Comparison of ENCODE assay signal across 8 mouse cellular contexts in the genomic region with DNA sequence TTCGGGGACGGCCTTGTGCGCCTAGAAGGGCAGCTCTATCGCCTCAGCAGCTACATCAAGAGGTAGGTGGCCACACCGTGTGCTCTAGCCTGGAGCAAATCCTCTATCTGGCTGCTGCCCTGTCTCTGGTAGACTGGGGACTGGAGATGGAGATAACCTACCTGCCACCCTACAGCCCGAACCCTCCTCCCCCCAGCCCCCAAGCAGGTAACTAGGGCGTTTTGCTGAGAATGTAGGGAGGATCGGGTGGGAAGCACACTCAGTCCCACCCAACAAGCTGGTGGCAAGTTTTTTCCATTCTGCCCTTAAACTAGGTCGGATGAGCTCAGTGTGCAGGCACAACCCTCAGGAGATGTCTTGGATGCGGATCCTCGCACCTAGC. TPM values are rescaled to one million over a fixed set of nuclear protein-coding genes. Genes with fewer than 3 reads are reported as not detected.
DNase-seq lines count a peak whose midpoint lies in the region; ATAC-seq lines count a peak whose summit lies in the region.

No protein-coding gene starts in this region.

- no peak overlapping the region for H3K27ac ChIP-seq in kidney, embryonic 15.5 days
- H3K27ac ChIP-seq in embryonic facial prominence, embryonic 12.5 days: no peak overlapping the region
- peak overlapping the region; percentile 77 for H3K27ac ChIP-seq in hindbrain, embryonic 13.5 days
- H3K27ac ChIP-seq in midbrain, embryonic 12.5 days (replicated peaks): no peak overlapping the region

- no peaks in the 10 kb centered on the region for H3K36me3 ChIP-seq in kidney, embryonic 15.5 days
- H3K36me3 ChIP-seq in embryonic facial prominence, embryonic 12.5 days: no peaks in the 10 kb centered on the region
- no peaks in the 10 kb centered on the region for H3K36me3 ChIP-seq in hindbrain, embryonic 13.5 days
- no peaks in the 10 kb centered on the region for H3K36me3 ChIP-seq in midbrain, embryonic 12.5 days

- 0 out of 2 replicates have a peak, but pooled peaks cover 3% of the 10 kb centered on the region for H3K9me3 ChIP-seq in kidney, embryonic 15.5 days (replicated peaks)
- no peaks in the 10 kb centered on the region for H3K9me3 ChIP-seq in embryonic facial prominence, embryonic 12.5 days
- no peaks in the 10 kb centered on the region for H3K9me3 ChIP-seq in hindbrain, embryonic 13.5 days
- H3K9me3 ChIP-seq in midbrain, embryonic 12.5 days: no peaks in the 10 kb centered on the region

- H3K4me1 ChIP-seq in kidney, embryonic 15.5 days: peaks cover 12% of the 10 kb centered on the region
- H3K4me1 ChIP-seq in embryonic facial prominence, embryonic 12.5 days: peaks cover 14% of the 10 kb centered on the region
- H3K4me1 ChIP-seq in hindbrain, embryonic 13.5 days (replicated peaks): peaks cover 17% of the 10 kb centered on the region
- peaks cover 13% of the 10 kb centered on the region for H3K4me1 ChIP-seq in midbrain, embryonic 12.5 days

- peaks cover 38% of the 10 kb centered on the region for H3K27me3 ChIP-seq in kidney, embryonic 15.5 days
- H3K27me3 ChIP-seq in embryonic facial prominence, embryonic 12.5 days: peaks cover 25% of the 10 kb centered on the region
- H3K27me3 ChIP-seq in hindbrain, embryonic 13.5 days: peaks cover 17% of the 10 kb centered on the region
- peaks cover 29% of the 10 kb centered on the region for H3K27me3 ChIP-seq in midbrain, embryonic 12.5 days

- DNase-seq in kidney, adult 8-10 months: no peak
- DNase-seq in thymus, postnatal 4 days: no peak
- DNase-seq in embryo, embryonic 11 days: no peak
- DNase-seq in T-cell, adult 2 months (ENCODE audit: low spot score): no peak

- no peak; the same call in 1 of the 2 replicates for ATAC-seq in kidney, embryonic 15.5 days (replicated peaks; ENCODE audit: low FRiP score)
- no peak for ATAC-seq in embryonic facial prominence, embryonic 12.5 days (ENCODE audit: insufficient number of reproducible peaks, insufficient read depth, low FRiP score, low TSS enrichment)
- ATAC-seq in hindbrain, embryonic 13.5 days (ENCODE audit: low FRiP score): peak; percentile 50
- ATAC-seq in midbrain, embryonic 12.5 days (ENCODE audit: low FRiP score, low read depth): no peak; the same call in 1 of the 2 replicates

- H3K4me2 ChIP-seq in kidney, embryonic 15.5 days: peak overlapping the region; percentile 68
- H3K4me2 ChIP-seq in embryonic facial prominence, embryonic 12.5 days (replicated peaks): peak overlapping the region; percentile 71
- peak overlapping the region; percentile 56 for H3K4me2 ChIP-seq in hindbrain, embryonic 13.5 days
- H3K4me2 ChIP-seq in midbrain, embryonic 12.5 days (replicated peaks): peak overlapping the region; percentile 52

- WGBS in kidney, embryonic 15.5 days: 36% methylated on average over 11 of the region's 11 CpGs
- WGBS in embryonic facial prominence, embryonic 12.5 days: 34% methylated on average over 11 of the region's 11 CpGs
- WGBS in hindbrain, embryonic 13.5 days: 33% methylated on average over 11 of the region's 11 CpGs
- WGBS in midbrain, embryonic 12.5 days: 37% methylated on average over 11 of the region's 11 CpGs

- H3K4me3 ChIP-seq in kidney, embryonic 15.5 days (replicated peaks): peak overlapping the region; percentile 35
- H3K4me3 ChIP-seq in embryonic facial prominence, embryonic 12.5 days: peak overlapping the region; percentile 36
- peak overlapping the region; percentile 31 for H3K4me3 ChIP-seq in hindbrain, embryonic 13.5 days
- H3K4me3 ChIP-seq in midbrain, embryonic 12.5 days: peak overlapping the region; percentile 31

- peak overlapping the region; percentile 19 for H3K9ac ChIP-seq in kidney, embryonic 15.5 days
- peak overlapping the region; percentile 48 for H3K9ac ChIP-seq in embryonic facial prominence, embryonic 12.5 days
- peak overlapping the region; percentile 67 for H3K9ac ChIP-seq in hindbrain, embryonic 13.5 days
- peak overlapping the region; percentile 37; the same call in 1 of the 2 replicates for H3K9ac ChIP-seq in midbrain, embryonic 12.5 days (replicated peaks)

RNA-seq across cellular contexts. Expression of a gene that starts 0.6 kb away (rescaled TPM):
- polyA plus RNA-seq in kidney, embryonic 15.5 days (2015; fragmentation: Nextera tagmentation; extraction: Ambion mirVana): 0.48 and 0.62 TPM in 2 replicates
- 0.89 and 1.3 TPM in 2 replicates for polyA plus RNA-seq in embryonic facial prominence, embryonic 12.5 days (2016; fragmentation: Nextera tagmentation; extraction: Ambion mirVana)
- polyA plus RNA-seq in hindbrain, embryonic 13.5 days (2015; fragmentation: Nextera tagmentation; extraction: Ambion mirVana): 2.1 and 2.5 TPM in 2 replicates
- 1.0 and 1.1 TPM in 2 replicates for polyA plus RNA-seq in midbrain, embryonic 12.5 days (2016; fragmentation: Nextera tagmentation; extraction: Ambion mirVana)

RNA-seq across cellular contexts. Expression of a gene that starts 27.3 kb away (rescaled TPM):
- 0.26 TPM in 1 of 2 replicates, not detected in the other for polyA plus RNA-seq in kidney, embryonic 15.5 days (2015; fragmentation: Nextera tagmentation; extraction: Ambion mirVana)
- 0.63 and 0.70 TPM in 2 replicates for polyA plus RNA-seq in embryonic facial prominence, embryonic 12.5 days (2016; fragmentation: Nextera tagmentation; extraction: Ambion mirVana)
- polyA plus RNA-seq in hindbrain, embryonic 13.5 days (2015; fragmentation: Nextera tagmentation; extraction: Ambion mirVana): 0.93 and 1.5 TPM in 2 replicates
- polyA plus RNA-seq in midbrain, embryonic 12.5 days (2016; fragmentation: Nextera tagmentation; extraction: Ambion mirVana): 1.1 and 1.7 TPM in 2 replicates
